Mouse (Mus musculus) MEL (cell line): ENCODE measurements around the gene Gm17359.

Experiments
- CTCF ChIP-seq, 3 experiments: IDR thresholded peaks in 2 of 3; conservative IDR thresholded peaks in 1 of 3; 2 replicates each; pipeline ENCODE4 v1.5.1; 2011 to 2012; ENCODE audit warnings: low read length in 3 of 3, low read depth in 2 of 3, mild to moderate bottlenecking in 2 of 3, improper control_type of control experiment in 1 of 3, inconsistent platforms in 1 of 3, mixed read lengths in 1 of 3, moderate library complexity in 1 of 3; ENCODE audit not compliant: control insufficient read depth in 1 of 3, insufficient read depth in 1 of 3, poor library complexity in 1 of 3, severe bottlenecking in 1 of 3
- EP300 ChIP-seq, 2 experiments: IDR thresholded peaks; 2 replicates each; pipeline ENCODE4 v1.6.1; 2011; ENCODE audit warnings: improper control_type of control experiment in 2 of 2, low read length in 2 of 2, low read depth in 1 of 2, mild to moderate bottlenecking in 1 of 2
- POLR2A ChIP-seq, 2 experiments: IDR thresholded peaks; 2 replicates each; pipeline ENCODE4 v1.6.1; 2011 to 2012; ENCODE audit warnings: low read length in 2 of 2, mild to moderate bottlenecking in 2 of 2, control low read depth in 1 of 2, improper control_type of control experiment in 1 of 2, low read depth in 1 of 2, moderate library complexity in 1 of 2; ENCODE audit not compliant: control insufficient read depth in 1 of 2, insufficient read depth in 1 of 2, poor library complexity in 1 of 2

DNA sequence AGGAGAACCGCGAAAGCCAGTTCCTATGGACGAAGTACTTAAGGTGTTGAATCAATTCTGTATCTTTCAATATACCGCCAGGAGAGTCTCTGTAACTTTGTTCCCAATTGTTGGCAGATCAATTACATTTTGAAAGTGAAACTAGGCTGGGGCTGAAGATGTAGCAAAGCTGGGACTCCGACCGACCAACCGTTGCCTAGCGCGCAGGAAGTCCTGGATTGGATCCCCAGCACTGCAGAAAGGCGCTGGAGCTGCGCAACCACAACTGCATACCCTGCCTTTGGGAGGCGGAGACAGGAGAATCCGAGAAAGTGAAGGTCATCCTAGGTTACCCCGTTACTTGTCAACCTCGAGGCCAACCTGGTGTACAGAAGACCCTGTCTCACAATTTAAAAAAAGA, 37.1 kb upstream of the Gm17359 start:
- no peak for TF ChIP-seq CTCF (IDR thresholded peaks at IDR 0.05 in 2 of 3, conservative IDR thresholded peaks at IDR 0.05 in 1 of 3; ENCODE audit: control insufficient read depth in 1 of 3, insufficient read depth in 1 of 3, low read depth in 2 of 3, low read length in 3 of 3, poor library complexity in 1 of 3, severe bottlenecking in 1 of 3)
- TF ChIP-seq POLR2A (IDR thresholded peaks at IDR 0.05; ENCODE audit: control insufficient read depth in 1 of 2, insufficient read depth in 1 of 2, low read depth in 1 of 2, low read length in 2 of 2, poor library complexity in 1 of 2), result no peak
- TF ChIP-seq EP300 (IDR thresholded peaks at IDR 0.05; ENCODE audit: low read depth in 1 of 2, low read length in 2 of 2), result no peak
